Mouse (Mus musculus) heart, postnatal 0 days (tissue): Measurements from ENCODE around the gene Tnfrsf25. TPM values are rescaled to one million over a fixed set of nuclear protein-coding genes. Genes with fewer than 3 reads are reported as not detected.

Source experiments
- ATAC-seq: fragments of 200-750 bp; cut with Nextera tagmentation; 2 replicates; pipeline ENCODE4 v1.8.0; 2017; ENCODE audit warnings: low read depth, moderate number of reproducible peaks, moderate library complexity; ENCODE audit not compliant: insufficient read depth
- DNase-seq: peaks from one replicate; pipeline ENCODE4 v3.0.0-alpha.2; 2016; ENCODE audit warnings: low spot score
- H3K27ac ChIP-seq: fragments of 300-500 bp; sonication (generic); 2 replicates; pipeline ENCODE4 v1.5.1; 2014; ENCODE audit warnings: low read depth, mild to moderate bottlenecking
- H3K27me3 ChIP-seq: fragments of 300-500 bp; sonication (generic); 2 replicates; pipeline ENCODE4 v1.6.1; 2014; ENCODE audit warnings: low read length, mixed read lengths; ENCODE audit not compliant: control insufficient read depth, insufficient read depth
- H3K36me3 ChIP-seq: fragments of 300-500 bp; sonication (generic); replicated peaks from 2 replicates; pipeline ENCODE4 v1.6.1; 2014; ENCODE audit warnings: low read length, mixed read lengths; ENCODE audit not compliant: control insufficient read depth, insufficient read depth
- H3K4me1 ChIP-seq: fragments of 300-500 bp; sonication (generic); 2 replicates; pipeline ENCODE4 v1.6.1; 2014; ENCODE audit warnings: antibody characterized with exemption; ENCODE audit not compliant: control insufficient read depth, insufficient read depth
- H3K4me2 ChIP-seq: fragments of 300-500 bp; sonication (generic); 2 replicates; pipeline ENCODE4 v1.6.1; 2014; ENCODE audit warnings: low read depth, mild to moderate bottlenecking, low read length, moderate library complexity
- H3K4me3 ChIP-seq: fragments of 300-500 bp; sonication (generic); 2 replicates; pipeline ENCODE4 v1.5.1; 2014; ENCODE audit warnings: low read depth, low read length
- H3K9ac ChIP-seq: fragments of 300-500 bp; sonication (generic); replicated peaks from 2 replicates; pipeline ENCODE4 v1.6.1; 2014; ENCODE audit warnings: low read depth, low read length, mixed read lengths
- H3K9me3 ChIP-seq: fragments of 300-500 bp; sonication (generic); replicated peaks from 2 replicates; pipeline ENCODE4 v1.6.1; 2016; ENCODE audit warnings: low read length; ENCODE audit not compliant: control insufficient read depth
- CTCF ChIP-seq: IDR thresholded peaks from 2 replicates; pipeline ENCODE4 v1.5.1; 2016; ENCODE audit warnings: antibody characterized with exemption, control low read depth, low read depth
- EP300 ChIP-seq: IDR thresholded peaks from 2 replicates; pipeline ENCODE4 v1.6.1; 2016; ENCODE audit warnings: antibody characterized with exemption, low read depth
- WGBS: fragments of 180-500 bp; shearing (Covaris S2); extraction: QIAGEN DNeasy Blood & Tissue Kit; methylation state at CpG from one replicate; pipeline ENCODE4 v1.1.7; 2014; 5-methylcytosine and 5-hydroxymethylcytosine counted together
- polyA plus RNA-seq: library from polyadenylated mRNA; unstranded; fragments of >200 nt; fragmentation: Nextera tagmentation; extraction: Ambion mirVana; gene quantifications from 2 replicates; pipeline ENCODE4 v1.2.1, GENCODE M21; 2015
- total RNA-seq: library from RNA; depleted of rRNA; stranded (reverse); fragments of >200 nt; gene quantifications from 2 replicates; pipeline ENCODE4 v1.2.3, GENCODE M21; 2014; ENCODE audit warnings: low replicate concordance

Gene Tnfrsf25
- total and polyA plus RNA-seq, 2 experiments from 2014 or later = 0.75 TPM; not detected in 1

DNA sequence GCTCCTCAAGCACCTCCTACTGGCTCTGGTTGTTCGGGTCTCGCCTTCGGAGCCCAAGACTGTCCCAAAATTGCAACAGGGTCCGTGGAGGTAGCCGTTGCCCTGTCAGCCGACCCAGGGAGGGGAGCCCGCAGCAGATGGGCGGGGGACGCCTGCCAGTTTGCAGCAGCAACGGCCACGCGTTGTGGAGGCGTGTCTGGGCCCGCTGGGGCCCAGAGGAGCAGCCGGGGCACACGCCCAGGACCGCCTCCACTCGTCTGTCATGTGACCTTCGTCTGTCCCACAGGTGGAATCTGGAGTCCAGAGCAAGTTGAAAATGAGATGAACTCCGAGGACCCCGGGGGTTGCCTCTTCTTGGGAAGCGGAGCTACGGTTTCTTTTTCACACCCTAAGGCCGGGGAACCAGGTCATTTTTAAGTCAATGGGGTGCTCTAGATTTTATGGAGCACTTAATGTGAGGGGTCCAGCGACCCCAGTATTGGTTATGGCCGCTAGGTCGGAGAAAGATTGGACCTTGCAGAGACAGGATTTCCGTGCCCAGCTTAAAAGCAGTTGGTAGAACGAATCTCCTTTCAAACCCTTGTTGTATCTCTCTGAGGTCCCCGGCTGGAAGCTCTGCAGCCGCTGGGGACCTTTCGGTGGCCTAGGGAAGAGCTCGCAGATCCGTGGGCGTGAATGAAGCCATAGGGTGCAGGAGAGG is 43.0 kb downstream of the Tnfrsf25 start, which contains the start of gene Hes2:
Gene Hes2 (plus strand): TSS at position 283 of the 700 bp plus-strand sequence.
- H3K27ac ChIP-seq = no peak within 1 kb of the TSS
- peak within 1 kb of the TSS; percentile 39 for H3K4me3 ChIP-seq
- H3K4me2 ChIP-seq = peak within 1 kb of the TSS; percentile 55
- peaks cover 61% of the 10 kb centered on the region for H3K27me3 ChIP-seq
- WGBS = 5% methylated on average over 34 of the region's 35 CpGs
- TF ChIP-seq EP300 (no peak), CTCF (no peak)
- H3K36me3 ChIP-seq = no peaks in the 10 kb centered on the region
- H3K4me1 ChIP-seq = no peaks in the 10 kb centered on the region
- DNase-seq (no peak), ATAC-seq (no peak)
- no peak within 1 kb of the TSS for H3K9ac ChIP-seq
- no peaks in the 10 kb centered on the region for H3K9me3 ChIP-seq

DNA sequence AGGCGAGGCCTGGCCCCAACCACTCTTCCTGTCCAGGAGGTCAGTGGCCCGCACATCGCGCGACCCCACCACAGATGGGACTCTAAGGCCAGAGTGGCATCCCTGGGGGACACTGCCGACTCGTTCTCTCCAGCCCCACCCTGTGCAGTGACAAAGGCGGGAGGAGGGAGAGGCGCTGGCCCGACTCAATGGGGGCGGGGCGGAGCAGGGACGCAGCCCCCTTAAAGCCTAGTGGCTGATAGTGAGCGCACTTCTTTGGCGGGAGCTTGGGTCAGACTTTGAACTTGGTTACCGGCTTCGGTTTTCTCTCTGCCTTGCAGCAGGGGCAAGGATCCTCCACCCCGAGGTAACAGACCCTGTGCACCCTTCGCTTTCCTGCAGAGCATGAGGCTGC is 43.5 kb downstream of the Tnfrsf25 start:
- 3% methylated on average over 19 of the region's 19 CpGs for WGBS
- DNase-seq (no peak), ATAC-seq (no peak)
- H3K27me3 ChIP-seq = peaks cover 63% of the 10 kb centered on the region
- no peak overlapping the region for H3K27ac ChIP-seq
- TF ChIP-seq CTCF = no peak
- no peak for TF ChIP-seq EP300
- H3K4me2 ChIP-seq = peak overlapping the region; percentile 55
- H3K9ac ChIP-seq = no peak overlapping the region
- peak overlapping the region; percentile 39 for H3K4me3 ChIP-seq
- no peaks in the 10 kb centered on the region for H3K9me3 ChIP-seq
- no peaks in the 10 kb centered on the region for H3K4me1 ChIP-seq
- no peaks in the 10 kb centered on the region for H3K36me3 ChIP-seq

DNA sequence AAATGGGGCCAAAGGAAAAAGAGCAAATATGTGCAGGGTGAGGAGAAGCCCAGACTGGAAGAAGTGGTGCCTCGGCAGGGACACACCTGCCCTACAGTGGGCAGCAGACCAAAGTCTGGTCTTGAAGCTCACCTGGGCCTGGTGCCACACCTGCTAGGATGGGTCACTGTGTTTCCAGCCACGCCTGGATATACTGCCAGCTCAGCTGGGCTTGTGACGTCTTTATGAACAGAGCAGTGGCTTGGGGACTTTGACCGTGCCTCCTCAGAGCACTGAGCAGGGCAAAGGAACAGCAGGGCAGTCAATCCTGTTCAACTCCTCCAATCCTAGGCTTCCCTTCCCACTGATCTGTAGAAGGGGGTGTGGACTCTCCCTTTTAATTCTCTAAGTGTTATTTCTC is 45.0 kb downstream of the Tnfrsf25 start:
- TF ChIP-seq EP300 (no peak), CTCF (no peak)
- H3K4me1 ChIP-seq = no peaks in the 10 kb centered on the region
- H3K27me3 ChIP-seq = peaks cover 60% of the 10 kb centered on the region
- WGBS = 32% methylated on average over 4 of the region's 4 CpGs
- H3K4me2 ChIP-seq = no peak overlapping the region
- no peak overlapping the region for H3K27ac ChIP-seq
- no peak overlapping the region for H3K9ac ChIP-seq
- H3K4me3 ChIP-seq = no peak overlapping the region
- no peaks in the 10 kb centered on the region for H3K9me3 ChIP-seq
- no peak for DNase-seq
- no peaks in the 10 kb centered on the region for H3K36me3 ChIP-seq
- ATAC-seq = no peak

- no peak overlapping the region for H3K4me2 ChIP-seq
- H3K27ac ChIP-seq = no peak overlapping the region
- no peaks in the 10 kb centered on the region for H3K9me3 ChIP-seq
- WGBS = 74% methylated on average over 6 of the region's 6 CpGs
- H3K9ac ChIP-seq = no peak overlapping the region
- H3K27me3 ChIP-seq = peaks cover 60% of the 10 kb centered on the region
- H3K4me3 ChIP-seq = no peak overlapping the region
- no peaks in the 10 kb centered on the region for H3K4me1 ChIP-seq
- H3K36me3 ChIP-seq = no peaks in the 10 kb centered on the region
- ATAC-seq = no peak
- no peak for TF ChIP-seq EP300
- DNase-seq = no peak
Measured at GRCm38 (mm10) chr4:152161601-152162000, 45.9 kb downstream of the Tnfrsf25 start.

DNA sequence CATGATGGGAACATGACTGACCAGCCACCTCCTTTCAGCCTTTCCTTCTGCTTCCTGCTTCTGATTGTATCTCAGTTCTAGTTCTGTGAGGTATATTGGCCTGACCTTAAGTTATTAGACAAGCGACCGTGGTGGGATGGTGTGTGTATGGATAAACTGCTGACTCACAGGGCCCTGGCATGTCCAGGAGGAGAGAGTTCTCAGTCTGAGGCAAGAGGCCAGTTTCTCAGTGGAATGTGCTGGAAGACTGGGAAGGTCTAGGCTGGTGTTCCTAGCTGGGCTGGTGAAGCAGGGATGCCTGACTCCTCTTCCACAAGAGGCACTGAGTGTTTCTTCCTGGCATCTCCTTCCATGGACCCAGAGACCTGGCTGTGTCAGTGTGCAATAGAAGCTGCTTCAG is 47.0 kb downstream of the Tnfrsf25 start:
- no peaks in the 10 kb centered on the region for H3K4me1 ChIP-seq
- DNase-seq (no peak), ATAC-seq (no peak)
- no peak overlapping the region for H3K4me2 ChIP-seq
- no peaks in the 10 kb centered on the region for H3K9me3 ChIP-seq
- H3K4me3 ChIP-seq = no peak overlapping the region
- H3K36me3 ChIP-seq = no peaks in the 10 kb centered on the region
- no peak overlapping the region for H3K9ac ChIP-seq
- peaks cover 51% of the 10 kb centered on the region for H3K27me3 ChIP-seq
- H3K27ac ChIP-seq = no peak overlapping the region
- TF ChIP-seq EP300 (no peak), CTCF (no peak)
- WGBS = 74% methylated on average over 2 of the region's 2 CpGs
